Mouse (Mus musculus) neural tube, embryonic 11.5 days (tissue): ENCODE data around the gene Frem1. TPM values are rescaled to one million over a fixed set of nuclear protein-coding genes. Genes with fewer than 3 reads are reported as not detected.
A peak's percentile ranks its signal among the peaks of the same experiment; 100 is the strongest.

Experiments
- ATAC-seq: fragments of 200-750 bp; cut with Nextera tagmentation; 2 replicates; pipeline ENCODE4 v1.8.0; 2017; ENCODE audit warnings: moderate number of reproducible peaks, mild to moderate bottlenecking, moderate TSS enrichment, moderate library complexity; ENCODE audit not compliant: insufficient read depth, low FRiP score, low TSS enrichment
- DNase-seq: peaks from one replicate; pipeline ENCODE4 v3.0.0-alpha.2; 2015; ENCODE audit warnings: low spot score
- H3K27ac ChIP-seq: fragments of 300-500 bp; sonication (generic); 2 replicates; pipeline ENCODE4 v1.5.1; 2014; ENCODE audit warnings: low read depth, mild to moderate bottlenecking, low read length
- H3K27me3 ChIP-seq: fragments of 300-500 bp; sonication (generic); 2 replicates; pipeline ENCODE4 v1.6.1; 2014; ENCODE audit warnings: mild to moderate bottlenecking, low read length, mixed read lengths; ENCODE audit not compliant: control insufficient read depth, insufficient read depth
- H3K36me3 ChIP-seq: fragments of 300-500 bp; sonication (generic); 2 replicates; pipeline ENCODE4 v1.6.1; 2014; ENCODE audit warnings: mild to moderate bottlenecking, low read length, moderate library complexity, mixed read lengths; ENCODE audit not compliant: control insufficient read depth, insufficient read depth
- H3K4me1 ChIP-seq: fragments of 300-500 bp; sonication (generic); 2 replicates; pipeline ENCODE4 v1.6.1; 2014; ENCODE audit warnings: low read length, mixed read lengths; ENCODE audit not compliant: control insufficient read depth, insufficient read depth
- H3K4me2 ChIP-seq: fragments of 300-500 bp; sonication (generic); 2 replicates; pipeline ENCODE4 v1.6.1; 2014; ENCODE audit warnings: low read depth, mild to moderate bottlenecking, moderate library complexity
- H3K4me3 ChIP-seq: fragments of 300-500 bp; sonication (generic); 2 replicates; pipeline ENCODE4 v1.5.1; 2014; ENCODE audit warnings: low read depth, low read length
- H3K9ac ChIP-seq: fragments of 300-500 bp; sonication (generic); 2 replicates; pipeline ENCODE4 v1.6.1; 2014; ENCODE audit warnings: mild to moderate bottlenecking, low read length
- H3K9me3 ChIP-seq: fragments of 300-500 bp; sonication (generic); 2 replicates; pipeline ENCODE4 v1.6.1; 2016; ENCODE audit warnings: low read length; ENCODE audit not compliant: control insufficient read depth
- WGBS: fragments of 180-500 bp; shearing (Covaris S2); extraction: QIAGEN DNeasy Blood & Tissue Kit; methylation state at CpG from one replicate; pipeline ENCODE4 v1.1.7; 2014; 5-methylcytosine and 5-hydroxymethylcytosine counted together
- polyA plus RNA-seq: library from polyadenylated mRNA; unstranded; fragments of >200 nt; fragmentation: Nextera tagmentation; extraction: Ambion mirVana; gene quantifications from 2 replicates; pipeline ENCODE4 v1.2.1, GENCODE M21; 2014

Frem1 gene
- polyA plus RNA-seq, 1 experiment from 2014 or later: 4.1 TPM

DNA sequence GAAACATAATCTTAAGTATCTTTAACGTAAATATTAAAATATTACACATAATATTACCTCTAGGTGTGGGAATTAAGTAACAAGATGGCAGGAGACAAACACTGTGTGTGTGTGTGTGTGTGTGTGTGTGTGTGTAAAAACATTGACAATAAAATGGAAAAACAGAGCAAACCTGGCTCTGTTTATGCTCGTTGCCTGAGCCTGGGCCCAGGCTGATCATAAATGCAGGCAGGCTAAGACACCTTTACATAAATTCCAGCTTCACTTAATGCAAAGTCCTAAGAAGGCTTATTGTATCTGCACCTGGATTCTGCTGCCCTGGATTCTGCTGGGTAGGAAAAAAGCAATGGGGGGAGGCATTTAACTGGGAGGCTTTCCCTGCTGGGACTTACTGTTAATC lies 160.6 kb downstream of the Frem1 start:
- Histone ChIP-seq H3K4me2 (no peak overlapping the region), H3K4me3 (no peak overlapping the region), H3K27me3 (no peaks in the 10 kb centered on the region), H3K9me3 (no peaks in the 10 kb centered on the region), H3K27ac (no peak overlapping the region), H3K4me1 (no peaks in the 10 kb centered on the region), H3K36me3 (no peaks in the 10 kb centered on the region), H3K9ac (no peak overlapping the region)
- ATAC-seq: no peak
- WGBS: 71% methylated on average over 2 of the region's 2 CpGs
- no peak for DNase-seq

DNA sequence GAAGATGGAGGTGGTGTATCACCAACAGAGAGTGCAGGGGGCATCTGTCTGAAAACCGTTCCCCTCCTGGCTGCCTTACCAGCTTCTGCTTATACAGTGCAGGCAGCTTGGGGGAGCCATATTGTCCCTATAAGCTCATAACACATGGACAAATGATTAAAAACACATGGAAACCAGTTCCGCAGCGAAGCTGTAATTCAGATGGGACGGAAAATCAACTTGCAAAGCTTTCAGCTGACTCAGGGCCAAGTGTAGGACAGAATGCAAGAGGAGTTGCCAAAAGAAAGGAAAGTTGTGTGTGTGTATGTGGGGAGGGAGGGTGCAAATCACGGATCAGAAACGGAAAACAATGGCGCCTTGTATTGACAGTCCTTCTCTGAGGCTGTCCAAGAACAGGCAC lies 161.1 kb downstream of the Frem1 start:
- no peak overlapping the region for H3K27ac ChIP-seq
- H3K4me3 ChIP-seq: no peak overlapping the region
- ATAC-seq (no peak), DNase-seq (peak; percentile 42)
- H3K4me1 ChIP-seq: no peaks in the 10 kb centered on the region
- no peaks in the 10 kb centered on the region for H3K9me3 ChIP-seq
- H3K36me3 ChIP-seq: no peaks in the 10 kb centered on the region
- 59% methylated on average over 7 of the region's 7 CpGs for WGBS
- no peak overlapping the region for H3K4me2 ChIP-seq
- H3K27me3 ChIP-seq: no peaks in the 10 kb centered on the region
- no peak overlapping the region for H3K9ac ChIP-seq

- Histone ChIP-seq H3K27ac (no peak overlapping the region), H3K9me3 (no peaks in the 10 kb centered on the region), H3K4me2 (no peak overlapping the region), H3K9ac (no peak overlapping the region), H3K4me3 (no peak overlapping the region), H3K36me3 (no peaks in the 10 kb centered on the region), H3K27me3 (no peaks in the 10 kb centered on the region), H3K4me1 (no peaks in the 10 kb centered on the region)
- DNase-seq: no peak
- 91% methylated on average over 4 of the region's 4 CpGs for WGBS
- ATAC-seq: no peak
Measured at GRCm38 (mm10) chr4:82890585-82890984, 161.6 kb downstream of the Frem1 start.

DNA sequence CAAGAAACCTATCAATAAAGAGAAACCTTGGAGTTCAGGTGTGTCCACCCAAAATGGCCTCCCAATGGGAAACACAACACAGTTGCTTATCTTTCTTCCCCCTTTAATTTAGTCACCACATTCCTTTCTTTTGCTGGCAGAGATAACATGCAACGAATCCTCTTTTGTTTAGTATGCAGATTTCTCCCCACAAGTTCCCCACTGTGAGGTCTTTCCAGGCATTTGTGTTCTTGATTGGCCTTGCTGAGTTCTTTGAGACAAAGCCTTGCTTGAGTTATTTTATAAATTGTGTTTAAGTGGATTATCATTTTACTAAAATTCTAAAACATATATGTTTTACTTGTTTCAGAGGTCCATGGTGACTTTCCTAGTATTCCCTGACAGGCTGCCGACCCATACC lies 166.0 kb downstream of the Frem1 start:
- ATAC-seq: no peak
- H3K4me1 ChIP-seq: no peaks in the 10 kb centered on the region
- no peak for DNase-seq
- H3K4me2 ChIP-seq: no peak overlapping the region
- no peaks in the 10 kb centered on the region for H3K27me3 ChIP-seq
- H3K9me3 ChIP-seq: no peaks in the 10 kb centered on the region
- H3K36me3 ChIP-seq: no peaks in the 10 kb centered on the region
- no peak overlapping the region for H3K27ac ChIP-seq
- WGBS: 54% methylated on average over 2 of the region's 2 CpGs
- H3K4me3 ChIP-seq: no peak overlapping the region
- H3K9ac ChIP-seq: no peak overlapping the region

GRCm38 (mm10) chr4:82885535-82885913 lies 166.6 kb downstream of the Frem1 start:
- H3K9ac ChIP-seq: no peak overlapping the region
- 23% methylated on average over 1 of the region's 1 CpGs for WGBS
- H3K4me3 ChIP-seq: no peak overlapping the region
- no peak overlapping the region for H3K4me2 ChIP-seq
- no peaks in the 10 kb centered on the region for H3K36me3 ChIP-seq
- no peaks in the 10 kb centered on the region for H3K4me1 ChIP-seq
- ATAC-seq (no peak), DNase-seq (no peak)
- no peak overlapping the region for H3K27ac ChIP-seq
- no peaks in the 10 kb centered on the region for H3K9me3 ChIP-seq
- H3K27me3 ChIP-seq: no peaks in the 10 kb centered on the region

DNA sequence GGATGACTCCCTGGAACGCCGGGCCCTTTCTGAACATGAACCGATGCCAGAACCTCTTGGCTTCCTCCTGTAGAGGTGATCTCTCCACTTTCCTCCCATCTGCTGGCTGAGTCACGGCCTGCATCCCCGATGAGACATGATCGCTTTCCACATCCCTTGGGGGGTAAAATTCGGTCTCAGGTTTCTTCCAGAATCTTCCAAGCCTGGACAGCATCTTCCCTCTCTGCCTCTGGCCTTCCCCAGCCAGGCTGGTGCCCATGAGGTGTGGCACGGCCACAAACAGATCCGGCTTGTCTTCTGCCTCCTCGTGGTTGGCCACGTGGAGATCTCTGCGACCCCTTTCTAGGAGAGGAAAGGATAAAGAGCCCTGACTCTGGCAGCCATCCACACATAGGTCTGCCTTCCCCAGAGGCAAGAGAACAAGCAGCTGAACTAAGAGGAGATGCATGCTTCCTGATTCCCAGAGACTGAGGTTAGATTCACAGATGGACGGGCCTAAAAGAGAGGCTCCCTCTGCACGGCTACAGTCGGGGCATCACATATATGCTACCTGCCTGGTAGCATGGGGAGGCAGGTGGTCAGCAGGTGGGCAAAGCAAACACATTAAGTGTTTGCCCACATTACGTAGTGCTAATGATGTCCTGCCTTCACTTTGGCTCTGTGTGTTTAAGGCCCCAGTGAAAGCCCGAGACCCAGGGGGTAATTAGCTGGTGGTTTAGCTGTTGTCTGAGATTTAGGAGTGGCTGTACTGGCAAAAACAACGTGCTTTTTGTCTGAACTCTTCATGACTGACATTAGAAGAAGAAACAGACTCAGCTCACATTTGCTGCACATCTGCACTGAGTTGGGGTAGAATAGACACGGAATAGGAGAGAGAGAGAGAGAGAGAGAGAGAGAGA lies 167.3 kb downstream of the Frem1 start, which contains the start of gene Cer1:
Gene Cer1, minus strand, starts transcription at position 513 of the 899 bp plus-strand sequence.
- Histone ChIP-seq H3K4me2 (no peak within 1 kb of the TSS), H3K36me3 (no peaks in the 10 kb centered on the region), H3K9me3 (no peaks in the 10 kb centered on the region), H3K27ac (no peak within 1 kb of the TSS), H3K9ac (no peak within 1 kb of the TSS), H3K4me3 (no peak within 1 kb of the TSS), H3K27me3 (no peaks in the 10 kb centered on the region), H3K4me1 (no peaks in the 10 kb centered on the region)
- no peak for ATAC-seq
- WGBS: 65% methylated on average over 18 of the region's 19 CpGs
- DNase-seq: no peak

DNA sequence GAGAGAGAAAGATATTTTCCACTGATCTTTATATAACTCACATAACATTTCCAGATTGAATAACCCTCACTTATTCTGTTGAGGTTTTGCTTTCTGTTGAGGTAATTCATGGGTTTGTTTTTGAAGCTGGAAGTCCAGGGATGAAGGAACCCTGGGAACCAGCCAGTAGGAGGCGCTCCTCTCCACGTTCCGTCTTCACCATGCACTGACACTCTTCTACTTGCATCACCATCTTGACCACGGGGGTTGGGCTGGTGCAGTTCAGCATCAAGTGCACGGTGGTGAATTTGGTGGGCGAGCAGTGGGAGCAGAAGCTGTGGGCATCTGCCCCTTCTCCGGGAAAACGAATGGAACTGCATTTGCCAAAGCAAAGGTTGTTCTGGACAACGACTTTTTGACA lies 169.6 kb downstream of the Frem1 start:
- Histone ChIP-seq H3K9me3 (no peaks in the 10 kb centered on the region), H3K9ac (no peak overlapping the region), H3K4me2 (no peak overlapping the region), H3K27me3 (no peaks in the 10 kb centered on the region), H3K4me3 (no peak overlapping the region), H3K27ac (no peak overlapping the region), H3K4me1 (no peaks in the 10 kb centered on the region), H3K36me3 (no peaks in the 10 kb centered on the region)
- no peak for DNase-seq
- 84% methylated on average over 9 of the region's 9 CpGs for WGBS
- ATAC-seq: no peak

DNA sequence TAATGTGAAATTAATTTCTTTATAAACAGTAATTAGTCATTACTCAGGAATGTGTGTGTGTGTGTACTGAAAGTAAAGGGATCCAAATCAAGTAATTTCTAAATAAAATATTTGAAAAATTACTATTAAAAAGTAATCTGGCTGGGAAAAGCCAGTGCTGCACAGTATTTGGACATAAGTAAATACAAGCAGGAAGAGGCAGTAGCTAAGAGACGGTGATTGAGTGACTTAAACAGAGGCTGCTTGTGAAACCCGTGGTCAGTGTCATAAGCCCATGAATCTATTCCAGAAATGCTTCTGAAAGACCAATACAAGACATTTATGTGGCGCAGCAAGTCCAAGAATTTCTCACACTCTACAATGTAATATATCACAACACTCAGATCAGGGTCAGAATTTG lies 170.8 kb downstream of the Frem1 start:
- ATAC-seq (no peak), DNase-seq (no peak)
- H3K4me3 ChIP-seq: no peak overlapping the region
- H3K27ac ChIP-seq: no peak overlapping the region
- H3K4me1 ChIP-seq: no peaks in the 10 kb centered on the region
- no peak overlapping the region for H3K4me2 ChIP-seq
- no peaks in the 10 kb centered on the region for H3K27me3 ChIP-seq
- no peaks in the 10 kb centered on the region for H3K9me3 ChIP-seq
- H3K36me3 ChIP-seq: no peaks in the 10 kb centered on the region
- WGBS: 81% methylated on average over 3 of the region's 3 CpGs
- no peak overlapping the region for H3K9ac ChIP-seq

DNA sequence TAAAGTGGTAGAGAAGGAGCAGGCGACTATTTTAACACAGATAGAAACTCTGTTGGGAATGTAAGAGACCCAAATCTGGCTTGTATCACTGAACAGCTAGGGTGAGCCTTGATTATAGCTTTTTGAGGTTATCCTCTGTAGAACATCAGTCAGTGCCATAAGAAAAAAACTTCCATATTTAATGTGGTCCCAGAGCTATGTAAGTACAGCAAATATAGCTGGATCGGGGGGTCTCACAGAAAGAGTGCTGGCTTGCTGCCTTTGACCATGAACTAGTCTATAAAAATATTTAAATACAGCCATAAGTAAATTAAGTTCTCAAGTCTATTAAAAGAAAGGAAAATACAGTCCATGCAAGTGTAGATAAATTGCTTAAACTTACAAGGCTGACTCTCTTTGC lies 171.9 kb downstream of the Frem1 start:
- Histone ChIP-seq H3K27ac (no peak overlapping the region), H3K27me3 (no peaks in the 10 kb centered on the region), H3K4me2 (no peak overlapping the region), H3K36me3 (no peaks in the 10 kb centered on the region), H3K4me3 (no peak overlapping the region), H3K4me1 (no peaks in the 10 kb centered on the region), H3K9me3 (no peaks in the 10 kb centered on the region), H3K9ac (no peak overlapping the region)
- 85% methylated on average over 2 of the region's 2 CpGs for WGBS
- DNase-seq (no peak), ATAC-seq (no peak)
